8 mouse cellular contexts compared by ENCODE assay signal in the genomic region with DNA sequence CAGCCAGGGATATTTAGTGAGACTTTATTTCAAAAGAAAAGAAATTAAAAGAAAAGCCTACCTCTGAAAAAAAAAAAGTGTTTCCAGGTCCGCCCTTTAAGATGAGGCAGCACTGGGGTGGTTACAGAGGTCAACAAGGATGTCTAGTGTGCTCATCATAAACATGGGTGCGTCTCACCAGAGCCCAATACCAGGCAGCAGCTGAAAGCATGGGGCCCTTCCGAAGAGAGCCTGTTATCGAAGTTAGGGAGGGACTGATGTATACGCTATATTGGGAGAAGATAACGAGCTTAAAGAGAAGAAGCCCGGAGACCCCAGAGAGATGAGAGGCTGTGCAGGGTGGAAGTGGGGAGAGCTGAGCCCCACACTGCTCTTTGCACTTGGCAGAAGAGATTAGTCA. TPM values are rescaled to one million over a fixed set of nuclear protein-coding genes. Genes with fewer than 3 reads are reported as not detected.
DNase-seq lines count a peak whose midpoint lies in the region; ATAC-seq and TF ChIP-seq lines count a peak whose summit lies in the region.
"Had no signal": no experiment of that assay in that cellular context is flagged by ENCODE, and none has a peak within 500 bp of the region (broad histone marks: within the 10 kb centered on the region; RNA-seq: fewer than 3 reads in every experiment).

No protein-coding gene starts in this region.

- H3K27ac ChIP-seq in lung, postnatal 0 days (ENCODE audit: low read length): peak overlapping the region; percentile 68
- peak overlapping the region; percentile 42; the same call in 1 of the 2 replicates for H3K27ac ChIP-seq in cortical plate, adult 2 months (ENCODE audit: insufficient read depth, low read length)
- no peak overlapping the region for H3K27ac ChIP-seq in limb, embryonic 10.5 days
- H3K27ac ChIP-seq in olfactory bulb, adult 2 months (ENCODE audit: insufficient read depth, low read depth, low read length): no peak overlapping the region

- H3K36me3 ChIP-seq in lung, postnatal 0 days (ENCODE audit: insufficient read depth, low read length): no peaks in the 10 kb centered on the region
- peaks cover 20% of the 10 kb centered on the region for H3K36me3 ChIP-seq in limb, embryonic 10.5 days

- peak overlapping the region; percentile 8; the same call in 1 of the 2 replicates for H3K4me3 ChIP-seq in lung, postnatal 0 days (ENCODE audit: low read depth, low read length)
- H3K4me3 ChIP-seq in cortical plate, adult 2 months (ENCODE audit: insufficient read depth, low read length): peak overlapping the region; percentile 11
- peak overlapping the region; percentile 26; the same call in 1 of the 2 replicates for H3K4me3 ChIP-seq in limb, embryonic 10.5 days
- peak overlapping the region; percentile 14; the same call in 1 of the 2 replicates for H3K4me3 ChIP-seq in olfactory bulb, adult 2 months (ENCODE audit: insufficient read depth, low read depth, low read length)

- H3K9me3 ChIP-seq in lung, postnatal 0 days (ENCODE audit: low read length): no peaks in the 10 kb centered on the region
- H3K9me3 ChIP-seq in limb, embryonic 10.5 days (replicated peaks): no peaks in the 10 kb centered on the region

- no peak for TF ChIP-seq EP300 in lung, postnatal 0 days (IDR thresholded peaks at IDR 0.05)

- no peaks in the 10 kb centered on the region for H3K27me3 ChIP-seq in lung, postnatal 0 days (replicated peaks; ENCODE audit: insufficient read depth, low read length)
- no peaks in the 10 kb centered on the region for H3K27me3 ChIP-seq in limb, embryonic 10.5 days (ENCODE audit: low read depth, poor library complexity, severe bottlenecking)

- TF ChIP-seq POLR2A in cortical plate, adult 2 months (IDR thresholded peaks at IDR 0.05; ENCODE audit: extremely low read depth, insufficient read depth, low read length): no peak
- no peak for TF ChIP-seq POLR2A in olfactory bulb, adult 2 months (IDR thresholded peaks at IDR 0.05; ENCODE audit: insufficient read depth, low read depth, low read length)

- H3K4me1 ChIP-seq in lung, postnatal 0 days (ENCODE audit: insufficient read depth, low read depth, low read length): peaks cover 16% of the 10 kb centered on the region; the same call in 1 of the 2 replicates
- H3K4me1 ChIP-seq in cortical plate, adult 2 months (ENCODE audit: control insufficient read depth, insufficient read depth, low read length): peaks cover 7% of the 10 kb centered on the region
- H3K4me1 ChIP-seq in limb, embryonic 10.5 days: peaks cover 26% of the 10 kb centered on the region
- H3K4me1 ChIP-seq in olfactory bulb, adult 2 months (ENCODE audit: control insufficient read depth, insufficient read depth, low read length): peaks cover 15% of the 10 kb centered on the region

- peak overlapping the region; percentile 80 for H3K4me2 ChIP-seq in lung, postnatal 0 days (replicated peaks; ENCODE audit: low read depth, low read length)

- ATAC-seq in lung, postnatal 0 days: no peak

- DNase-seq in lung, postnatal 0 days (ENCODE audit: low spot score): no peak
- DNase-seq in lung, postnatal 4 days: no peak
- no peak for DNase-seq in limb, embryonic 10.5 days (ENCODE audit: low spot score)
- no peak for DNase-seq in left cerebral cortex, postnatal 4 days
- no peak for DNase-seq in right cerebral cortex, postnatal 4 days
- DNase-seq: cerebellum, adult 11 months had no signal

- intact Hi-C loops in left cerebral cortex, postnatal 4 days (cut with DNase I): no loop called here

- no peak for TF ChIP-seq CTCF in lung, postnatal 0 days (IDR thresholded peaks at IDR 0.05)
- TF ChIP-seq CTCF in cortical plate, adult 2 months (IDR thresholded peaks at IDR 0.05; ENCODE audit: extremely low read depth, insufficient read depth, low read length): no peak
- no peak for TF ChIP-seq CTCF in olfactory bulb, adult 2 months (IDR thresholded peaks at IDR 0.05; ENCODE audit: insufficient read depth, low read depth, low read length)

- 41% methylated on average over 7 of the region's 7 CpGs for WGBS in lung, postnatal 0 days
- WGBS in limb, embryonic 10.5 days: 75% methylated on average over 7 of the region's 7 CpGs
- 39% methylated on average over 7 of the region's 7 CpGs for WGBS in olfactory bulb, adult 2 months

- H3K9ac ChIP-seq in lung, postnatal 0 days (replicated peaks; ENCODE audit: low read depth): no peak overlapping the region

RNA-seq across cellular contexts. Expression of gene Arpc2, which starts 3.3 kb away (rescaled TPM):
- 465 and 473 TPM in 2 replicates for polyA plus RNA-seq in lung, postnatal 0 days (2015; fragmentation: Nextera tagmentation; extraction: Ambion mirVana)
- 232 and 248 TPM in 2 replicates for polyA plus RNA-seq in cortical plate, adult 2 months (2012; rRNA removed)
- polyA plus RNA-seq in limb, embryonic 10.5 days (2016; fragmentation: Nextera tagmentation; extraction: Ambion mirVana): 355 and 369 TPM in 2 replicates
- polyA plus RNA-seq in olfactory bulb, adult 2 months (2012; ENCODE audit: insufficient read depth, insufficient read length, low replicate concordance, missing spikeins): not detected in 2 replicates
- 100 to 1,000 TPM; 333 to 372 TPM for total RNA-seq in left cerebral cortex, postnatal 4 days (2021)

RNA-seq across cellular contexts. Expression of gene Gpbar1, which starts 39.2 kb away (rescaled TPM):
- polyA plus RNA-seq in lung, postnatal 0 days (2015; fragmentation: Nextera tagmentation; extraction: Ambion mirVana): 0.18 and 0.30 TPM in 2 replicates
- polyA plus RNA-seq in cortical plate, adult 2 months (2012; rRNA removed): not detected in 2 replicates
- polyA plus RNA-seq in limb, embryonic 10.5 days (2016; fragmentation: Nextera tagmentation; extraction: Ambion mirVana): 0.26 TPM in 1 of 2 replicates, not detected in the other
- not detected in 2 replicates for polyA plus RNA-seq in olfactory bulb, adult 2 months (2012; ENCODE audit: insufficient read depth, insufficient read length, low replicate concordance, missing spikeins)
- total RNA-seq in left cerebral cortex, postnatal 4 days (2021): not detected

RNA-seq across cellular contexts. Expression of gene Cxcr1, which starts 44.7 kb away (rescaled TPM):
- polyA plus RNA-seq in lung, postnatal 0 days (2015; fragmentation: Nextera tagmentation; extraction: Ambion mirVana): not detected in 2 replicates
- polyA plus RNA-seq in cortical plate, adult 2 months (2012; rRNA removed): not detected in 2 replicates
- polyA plus RNA-seq in limb, embryonic 10.5 days (2016; fragmentation: Nextera tagmentation; extraction: Ambion mirVana): 0.10 TPM in 1 of 2 replicates, not detected in the other
- not detected in 2 replicates for polyA plus RNA-seq in olfactory bulb, adult 2 months (2012; ENCODE audit: insufficient read depth, insufficient read length, low replicate concordance, missing spikeins)
- not detected for total RNA-seq in left cerebral cortex, postnatal 4 days (2021)

RNA-seq across cellular contexts. Expression of gene Aamp, which starts 45.4 kb away (rescaled TPM):
- polyA plus RNA-seq in lung, postnatal 0 days (2015; fragmentation: Nextera tagmentation; extraction: Ambion mirVana): 213 and 214 TPM in 2 replicates
- 172 and 173 TPM in 2 replicates for polyA plus RNA-seq in cortical plate, adult 2 months (2012; rRNA removed)
- polyA plus RNA-seq in limb, embryonic 10.5 days (2016; fragmentation: Nextera tagmentation; extraction: Ambion mirVana): 263 and 272 TPM in 2 replicates
- not detected in 2 replicates for polyA plus RNA-seq in olfactory bulb, adult 2 months (2012; ENCODE audit: insufficient read depth, insufficient read length, low replicate concordance, missing spikeins)
- 100 to 1,000 TPM; 122 to 124 TPM for total RNA-seq in left cerebral cortex, postnatal 4 days (2021)

RNA-seq across cellular contexts. Expression of gene Pnkd, which starts 45.6 kb away (rescaled TPM):
- polyA plus RNA-seq in lung, postnatal 0 days (2015; fragmentation: Nextera tagmentation; extraction: Ambion mirVana): 88.7 and 91.4 TPM in 2 replicates
- 127 and 138 TPM in 2 replicates for polyA plus RNA-seq in cortical plate, adult 2 months (2012; rRNA removed)
- 113 and 121 TPM in 2 replicates for polyA plus RNA-seq in limb, embryonic 10.5 days (2016; fragmentation: Nextera tagmentation; extraction: Ambion mirVana)
- polyA plus RNA-seq in olfactory bulb, adult 2 months (2012; ENCODE audit: insufficient read depth, insufficient read length, low replicate concordance, missing spikeins): not detected in 2 replicates
- total RNA-seq in left cerebral cortex, postnatal 4 days (2021): 10 to 100 TPM; 98.6 to 99.4 TPM

Comparison
In these comparisons a context has a peak if more than half of its experiments do, and no peak if none do; other contexts are left out.
1. H3K27ac ChIP-seq: peak in lung, postnatal 0 days (single experiment) and cortical plate, adult 2 months (single experiment); none in limb, embryonic 10.5 days (single experiment) and olfactory bulb, adult 2 months (single experiment).
2. Peak in every context shown above with its lines, with median percentiles within 50 percentile points of each other: H3K4me3 ChIP-seq.